Mouse (Mus musculus): Measurements from ENCODE around the gene Slc1a5.

Slc1a5 gene

GRCm38 (mm10) chr7:16782555-16783125 is 1.5 kb downstream of the Slc1a5 start:
- no peak for DNase-seq (ENCODE audit: low spot score in 2 of 2)

DNA sequence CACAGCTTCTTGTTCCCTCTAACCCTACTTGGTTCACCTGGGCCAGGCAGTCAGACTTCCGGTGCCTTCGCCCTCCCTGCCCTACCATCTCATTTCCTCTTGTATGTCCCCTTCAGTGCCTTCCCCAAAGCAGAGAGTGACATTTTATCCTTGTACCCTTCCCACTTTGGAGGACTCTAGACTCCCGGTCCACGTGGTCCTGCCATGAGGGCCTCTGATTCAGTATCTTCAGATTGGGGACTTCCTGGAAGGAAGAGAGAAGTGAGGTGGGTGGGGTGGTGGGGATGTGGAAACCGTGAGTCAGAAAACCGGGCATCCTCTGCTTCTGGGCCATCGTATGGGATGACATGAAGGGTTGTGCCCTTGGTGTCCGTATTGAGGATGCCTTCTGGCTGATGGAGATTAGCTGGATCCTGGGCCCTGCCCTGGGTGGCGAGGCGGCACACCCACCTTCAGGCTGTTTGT is 2.1 kb downstream of the Slc1a5 start:
- DNase-seq (ENCODE audit: low spot score in 2 of 2): peak; percentile 73 to 85

DNA sequence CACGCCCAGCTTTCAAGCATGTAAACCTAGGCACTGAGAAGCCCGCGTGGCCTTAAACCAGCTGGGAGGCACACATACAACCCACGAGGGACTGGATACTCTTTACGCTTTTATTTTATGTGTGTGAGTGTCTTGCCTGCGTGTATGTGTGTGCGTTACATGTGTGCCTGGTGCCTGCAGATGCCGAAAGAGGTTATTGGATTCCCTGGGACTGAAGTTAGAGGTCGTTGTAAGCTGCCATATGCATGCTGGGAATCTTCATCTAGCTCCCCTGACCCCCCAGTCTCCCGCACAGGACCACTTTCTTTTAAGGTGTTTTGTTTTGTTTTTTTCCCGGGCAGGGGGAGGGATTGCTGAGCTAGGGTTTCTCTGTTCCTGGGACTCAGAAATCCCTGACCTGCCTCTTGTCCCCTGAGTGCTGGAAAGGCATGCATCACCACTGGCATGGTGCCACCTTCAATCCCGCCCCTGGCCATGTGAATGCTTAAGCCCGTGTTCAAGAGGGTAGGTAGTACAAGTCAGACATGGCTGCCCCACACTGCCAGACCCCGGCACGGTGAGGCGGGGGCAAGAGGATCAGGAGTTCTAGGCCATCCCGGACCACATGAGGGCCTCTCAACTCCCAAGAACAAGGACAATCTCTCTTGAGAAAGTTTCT is 2.7 kb downstream of the Slc1a5 start:
- DNase-seq (ENCODE audit: low spot score in 2 of 2): peak; percentile 68 to 72

- peak; percentile 52 to 69 for DNase-seq (ENCODE audit: low spot score in 2 of 2)
These were observed 3.4 kb downstream of the Slc1a5 start for GRCm38 (mm10) chr7:16784498-16784976.

- DNase-seq (ENCODE audit: low spot score in 2 of 2): no peak
These were observed 4.5 kb downstream of the Slc1a5 start for GRCm38 (mm10) chr7:16785541-16786083.

GRCm38 (mm10) chr7:16792316-16792715 is 11.2 kb downstream of the Slc1a5 start:
- no peak for DNase-seq (ENCODE audit: low spot score in 2 of 2)

GRCm38 (mm10) chr7:16793010-16793725 is 12.0 kb downstream of the Slc1a5 start:
- no peak for DNase-seq (ENCODE audit: low spot score in 2 of 2)

GRCm38 (mm10) chr7:16794886-16795285 is 13.7 kb downstream of the Slc1a5 start:
- DNase-seq (ENCODE audit: low spot score in 2 of 2): no peak

DNA sequence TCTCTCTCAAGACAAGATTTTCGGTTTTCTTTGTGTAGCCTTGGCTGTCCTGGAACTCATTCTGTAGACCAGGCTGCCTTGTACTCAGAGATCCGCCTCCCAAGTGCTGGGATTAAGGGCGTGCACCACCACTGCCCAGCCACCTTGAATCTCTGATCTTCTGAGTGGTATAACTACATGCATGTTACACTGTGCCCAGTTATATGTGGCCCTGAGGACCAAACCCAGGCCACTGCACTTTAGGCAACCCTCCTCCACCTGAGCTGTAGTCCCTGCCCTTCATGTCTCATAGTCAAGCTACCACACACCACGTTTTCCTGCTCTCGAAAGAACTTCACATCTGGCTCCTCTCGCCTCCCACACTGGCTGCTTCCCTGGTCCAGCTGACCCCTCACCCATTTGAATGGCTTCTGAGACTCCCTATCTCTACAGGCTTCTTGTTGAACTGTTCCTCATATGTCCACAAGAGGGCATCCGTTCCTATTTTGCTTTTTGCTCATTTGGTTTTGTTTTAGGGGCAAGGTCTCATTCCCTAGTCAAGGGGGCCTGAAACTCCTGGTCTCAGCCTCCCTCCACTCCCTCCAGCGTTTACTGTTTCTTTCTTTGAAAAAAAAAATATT is 23.4 kb downstream of the Slc1a5 start:
- no peak for DNase-seq (ENCODE audit: low spot score in 2 of 2)

GRCm38 (mm10) chr7:16807936-16808335 is 26.8 kb downstream of the Slc1a5 start:
- DNase-seq (ENCODE audit: low spot score in 2 of 2): peak in 1 of 2 experiments; percentile 51

- DNase-seq (ENCODE audit: low spot score in 2 of 2): no peak
These were observed 27.5 kb downstream of the Slc1a5 start for GRCm38 (mm10) chr7:16808647-16809046.

DNA sequence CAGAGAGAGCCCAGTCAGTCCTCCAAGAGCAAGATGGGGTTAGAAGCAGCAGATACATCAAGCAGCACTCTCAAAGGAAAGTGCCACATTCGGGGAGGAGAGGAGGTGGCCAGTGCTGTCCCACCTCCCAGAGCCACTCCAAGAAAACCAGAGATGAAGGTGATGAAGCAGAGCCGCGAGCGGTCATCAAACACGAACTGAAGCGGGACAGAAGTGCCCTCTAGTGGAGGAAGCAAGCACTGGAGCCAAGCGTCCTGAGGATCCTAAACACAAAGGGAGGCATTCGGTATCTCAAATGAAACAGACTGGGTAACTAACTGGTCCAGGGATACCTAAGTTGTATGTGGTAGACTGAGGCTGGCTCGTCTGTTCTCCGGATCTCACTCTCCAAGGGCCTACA is 28.6 kb downstream of the Slc1a5 start:
- DNase-seq (ENCODE audit: low spot score in 2 of 2): peak; percentile 56 to 74

- DNase-seq (ENCODE audit: low spot score in 2 of 2): no peak
These were observed 29.3 kb downstream of the Slc1a5 start for GRCm38 (mm10) chr7:16810399-16810919.

- no peak for DNase-seq (ENCODE audit: low spot score in 2 of 2)
These were observed 29.9 kb downstream of the Slc1a5 start for GRCm38 (mm10) chr7:16810920-16811648.

- no peak for DNase-seq (ENCODE audit: low spot score in 2 of 2)
These were observed 30.5 kb downstream of the Slc1a5 start for GRCm38 (mm10) chr7:16811649-16812070.

- DNase-seq (ENCODE audit: low spot score in 2 of 2): no peak
These were observed 31.4 kb downstream of the Slc1a5 start for GRCm38 (mm10) chr7:16812505-16812904.

DNA sequence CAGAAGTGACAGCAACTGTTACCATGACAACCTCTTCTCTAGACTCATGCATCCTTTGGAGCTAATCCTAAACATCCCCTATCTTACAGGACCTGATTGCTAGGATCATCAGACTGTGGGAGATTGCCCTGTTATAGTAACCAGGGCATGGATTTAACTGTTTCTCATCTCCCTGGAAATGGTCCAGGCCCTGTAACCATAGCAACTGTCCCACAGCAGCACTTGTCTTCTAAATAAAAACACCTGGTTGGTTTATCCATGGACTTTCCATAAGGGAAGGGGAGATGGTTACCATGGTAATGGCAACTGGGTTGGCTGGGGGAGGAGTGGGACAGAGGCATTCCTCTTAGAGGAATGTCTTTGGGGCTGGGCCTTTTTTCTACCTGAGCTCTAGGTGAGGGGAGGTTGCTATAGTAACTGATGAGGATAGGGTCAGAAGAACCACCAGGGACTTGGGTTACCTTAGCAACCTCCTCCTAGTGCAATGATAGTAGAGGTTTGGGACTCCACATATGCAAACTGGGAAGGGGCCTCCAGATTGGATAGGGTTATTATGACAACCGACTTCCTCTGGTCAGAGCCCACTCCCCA is 34.3 kb downstream of the Slc1a5 start, which contains the start of gene Strn4:
Strn4 (plus strand) TSS at position 539 of the 591 bp plus-strand sequence.
- no peak for DNase-seq (ENCODE audit: low spot score in 2 of 2)

- peak in 1 of 2 experiments; percentile 84 for DNase-seq (ENCODE audit: low spot score in 2 of 2)
These were observed 34.9 kb downstream of the Slc1a5 start for GRCm38 (mm10) chr7:16816078-16816474.

DNA sequence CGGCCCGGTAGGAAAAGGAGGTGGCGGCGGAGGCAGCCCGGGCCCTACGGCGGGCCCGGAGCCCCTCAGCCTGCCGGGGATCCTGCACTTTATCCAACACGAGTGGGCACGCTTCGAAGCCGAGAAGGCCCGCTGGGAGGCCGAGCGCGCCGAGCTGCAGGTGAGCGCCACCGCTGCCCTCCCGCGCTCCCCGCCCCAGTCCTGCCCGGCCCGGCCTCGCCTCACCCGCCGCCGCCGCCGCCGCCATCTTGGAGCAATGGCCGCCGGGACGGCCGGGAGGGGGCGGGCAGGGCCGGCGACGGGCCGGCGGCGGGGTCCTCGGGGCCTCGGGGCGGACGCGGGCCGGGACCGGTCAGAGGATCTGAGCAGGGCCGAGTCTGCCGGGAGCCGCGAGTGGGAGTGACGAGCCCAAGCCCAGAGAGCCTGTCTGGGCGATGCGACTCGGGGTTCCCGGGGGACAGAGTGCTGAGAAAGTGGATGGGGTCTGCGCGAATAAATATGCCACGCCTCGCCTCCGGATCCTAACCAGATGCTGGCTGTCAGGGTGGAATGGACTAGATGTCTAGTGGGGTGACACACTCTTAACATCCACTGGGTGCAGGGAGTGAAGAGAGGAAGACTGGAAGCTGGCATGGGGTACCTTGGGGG is 35.5 kb downstream of the Slc1a5 start, which contains the start of gene Fkrp:
Fkrp (minus strand) TSS at position 258 of the 648 bp plus-strand sequence.
- peak; percentile 78 to 80 for DNase-seq (ENCODE audit: low spot score in 2 of 2)

DNA sequence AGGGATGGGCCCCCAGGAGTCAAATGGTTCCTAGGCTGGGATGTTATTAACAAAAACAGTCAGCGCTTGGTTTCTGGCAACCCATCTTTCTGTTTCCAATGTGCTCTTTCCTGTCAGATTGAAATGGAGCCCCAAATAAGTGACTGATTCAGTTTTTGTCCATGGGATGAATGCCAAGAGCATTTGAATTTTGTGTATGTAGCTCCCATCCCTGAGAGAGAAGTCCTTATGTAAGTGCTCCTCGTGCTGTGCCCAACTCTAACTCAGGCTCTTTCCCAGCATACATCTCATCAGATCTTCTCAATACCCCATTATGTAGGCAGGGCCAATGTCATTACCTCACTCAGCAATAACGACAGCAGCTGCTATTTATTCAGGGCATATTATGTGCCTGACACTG is 36.6 kb downstream of the Slc1a5 start:
- no peak for DNase-seq (ENCODE audit: low spot score in 2 of 2)

Data from spleen, postnatal 10 days (tissue).